Mouse (Mus musculus) CD4-positive helper T cell, adult 2 months (primary cell): ENCODE data around the gene Nckap1.
"Not testable (repeated sequence)": the region's sequence is repeated elsewhere in the genome, so short reads cannot be mapped to it uniquely, and the experiment has no call there.

Experiments used
- DNase-seq: peaks from one replicate; pipeline ENCODE4 v3.0.0-alpha.2; 2012; ENCODE audit warnings: low read depth, missing footprints, low spot score

The Nckap1 gene

GRCm38 (mm10) chr2:80560773-80561172, 20.4 kb downstream of the Nckap1 start:
- no peak for DNase-seq

GRCm38 (mm10) chr2:80559655-80560054, 21.5 kb downstream of the Nckap1 start:
- DNase-seq, result no peak

- DNase-seq, result no peak
These were observed 26.7 kb downstream of the Nckap1 start for GRCm38 (mm10) chr2:80554442-80554841.

GRCm38 (mm10) chr2:80549704-80550103, 31.5 kb downstream of the Nckap1 start:
- no peak for DNase-seq

GRCm38 (mm10) chr2:80547901-80548300, 33.3 kb downstream of the Nckap1 start:
- DNase-seq, result no peak

- DNase-seq, result no peak
These were observed 38.4 kb downstream of the Nckap1 start for GRCm38 (mm10) chr2:80542801-80543200.

GRCm38 (mm10) chr2:80537156-80537555, 44.0 kb downstream of the Nckap1 start:
- no peak for DNase-seq

- DNase-seq, result no peak
These were observed 44.6 kb downstream of the Nckap1 start for GRCm38 (mm10) chr2:80536608-80537007.

GRCm38 (mm10) chr2:80524275-80524674, 56.9 kb downstream of the Nckap1 start:
- DNase-seq, result no peak

- DNase-seq, result no peak
These were observed 75.0 kb downstream of the Nckap1 start for GRCm38 (mm10) chr2:80506051-80506802.

GRCm38 (mm10) chr2:80502132-80502531, 79.0 kb downstream of the Nckap1 start:
- no peak for DNase-seq

- not testable (repeated sequence) for DNase-seq
These were observed 85.9 kb downstream of the Nckap1 start for GRCm38 (mm10) chr2:80495304-80495703.

GRCm38 (mm10) chr2:80486851-80487250, 94.3 kb downstream of the Nckap1 start:
- no peak for DNase-seq

GRCm38 (mm10) chr2:80484951-80485350, 96.2 kb downstream of the Nckap1 start:
- no peak for DNase-seq

GRCm38 (mm10) chr2:80475831-80476230, 105.3 kb downstream of the Nckap1 start:
- no peak for DNase-seq

GRCm38 (mm10) chr2:80474247-80474796, 106.9 kb downstream of the Nckap1 start:
- DNase-seq, result no peak

GRCm38 (mm10) chr2:80465991-80466821, 115.0 kb downstream of the Nckap1 start:
- no peak for DNase-seq

- peak; percentile 48 for DNase-seq
These were observed 119.4 kb downstream of the Nckap1 start for GRCm38 (mm10) chr2:80461827-80462226.
